In the genomic region with DNA sequence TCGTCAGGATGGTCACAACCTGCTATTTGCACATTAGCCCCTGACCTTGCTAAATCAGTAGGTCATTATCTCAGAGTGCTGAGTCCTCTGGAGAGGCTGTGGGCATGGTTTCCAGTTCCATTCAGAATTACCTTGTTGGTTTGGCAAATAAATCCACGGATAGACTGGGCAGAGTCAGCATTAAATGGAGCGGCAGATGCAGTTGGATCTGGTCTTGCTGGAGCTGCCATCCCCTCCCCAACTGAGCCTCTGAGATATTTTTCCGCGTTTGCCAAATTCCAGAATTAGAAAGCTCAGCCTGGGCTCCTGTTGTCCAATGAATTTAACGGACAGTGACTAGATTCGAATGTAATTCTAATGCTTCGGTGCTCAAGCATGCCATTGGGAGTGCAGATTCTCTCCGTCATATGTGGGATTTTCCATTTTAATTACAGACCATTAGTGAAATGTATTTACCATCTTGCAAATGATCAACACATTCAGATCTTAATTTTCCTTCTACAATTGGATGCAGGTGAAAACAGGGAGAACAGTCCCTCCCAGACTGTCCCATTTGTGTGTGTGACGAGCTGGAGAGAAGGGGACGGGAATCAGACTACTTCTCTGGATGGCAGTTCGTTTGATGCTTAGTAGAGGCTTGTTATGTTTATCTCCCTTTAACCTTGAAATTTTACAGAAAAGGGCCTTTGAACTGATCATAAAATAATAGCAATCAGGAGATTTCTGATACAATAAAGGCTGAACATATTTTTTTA, we compare ENCODE assay signal across 22 mouse cellular contexts. TPM values are rescaled to one million over a fixed set of nuclear protein-coding genes. Genes with fewer than 3 reads are reported as not detected.
A peak's percentile ranks its signal among the peaks of the same experiment; 100 is the strongest.
DNase-seq lines count a peak whose midpoint lies in the region; ATAC-seq lines count a peak whose summit lies in the region.
"Had no signal": no experiment of that assay in that cellular context is flagged by ENCODE, and none has a peak within 500 bp of the region (broad histone marks: within the 10 kb centered on the region; RNA-seq: fewer than 3 reads in every experiment).

No protein-coding gene starts in this region.

- H3K27me3 ChIP-seq in embryonic facial prominence, embryonic 14.5 days (replicated peaks; ENCODE audit: control insufficient read depth, insufficient read depth, low read length) = no peaks in the 10 kb centered on the region
- H3K27me3 ChIP-seq in embryonic facial prominence, embryonic 10.5 days (replicated peaks; ENCODE audit: low read depth, poor library complexity, severe bottlenecking) = no peaks in the 10 kb centered on the region
- H3K27me3 ChIP-seq in hindbrain, embryonic 16.5 days (replicated peaks; ENCODE audit: control insufficient read depth, insufficient read depth, low read length) = no peaks in the 10 kb centered on the region
- H3K27me3 ChIP-seq: embryonic facial prominence, embryonic 15.5 days; forebrain, embryonic 12.5 days; kidney, embryonic 15.5 days; lung, embryonic 15.5 days; Patski had no signal

- no peak overlapping the region for H3K4me3 ChIP-seq in embryonic facial prominence, embryonic 14.5 days (ENCODE audit: low read depth, low read length)
- H3K4me3 ChIP-seq in embryonic facial prominence, embryonic 10.5 days = no peak overlapping the region
- no peak overlapping the region for H3K4me3 ChIP-seq in hindbrain, embryonic 16.5 days (ENCODE audit: low read length)
- H3K4me3 ChIP-seq: embryonic facial prominence, embryonic 15.5 days; forebrain, embryonic 12.5 days; heart, adult 2 months; kidney, embryonic 15.5 days; lung, embryonic 15.5 days had no signal

- H3K9ac ChIP-seq in embryonic facial prominence, embryonic 14.5 days (ENCODE audit: low read depth, low read length) = no peak overlapping the region
- no peak overlapping the region for H3K9ac ChIP-seq in hindbrain, embryonic 16.5 days (ENCODE audit: low read depth, low read length)
- H3K9ac ChIP-seq: embryonic facial prominence, embryonic 15.5 days; forebrain, embryonic 12.5 days; kidney, embryonic 15.5 days; lung, embryonic 15.5 days had no signal

- no peak overlapping the region for H3K27ac ChIP-seq in embryonic facial prominence, embryonic 14.5 days (replicated peaks; ENCODE audit: low read depth, low read length)
- no peak overlapping the region for H3K27ac ChIP-seq in embryonic facial prominence, embryonic 10.5 days (replicated peaks)
- H3K27ac ChIP-seq in hindbrain, embryonic 16.5 days (ENCODE audit: low read depth, low read length) = no peak overlapping the region
- H3K27ac ChIP-seq: embryonic facial prominence, embryonic 15.5 days; forebrain, embryonic 12.5 days; heart, adult 2 months; kidney, embryonic 15.5 days; lung, embryonic 15.5 days; stomach, postnatal 0 days had no signal

- H3K4me1 ChIP-seq in embryonic facial prominence, embryonic 14.5 days (ENCODE audit: control insufficient read depth, insufficient read depth, low read length) = peaks cover 10% of the 10 kb centered on the region; the same call in 1 of the 2 replicates
- peaks cover 28% of the 10 kb centered on the region for H3K4me1 ChIP-seq in embryonic facial prominence, embryonic 10.5 days
- no peaks in the 10 kb centered on the region for H3K4me1 ChIP-seq in hindbrain, embryonic 16.5 days (ENCODE audit: control insufficient read depth, insufficient read depth, low read depth, low read length)
- H3K4me1 ChIP-seq: forebrain, embryonic 12.5 days; lung, embryonic 15.5 days had no signal

- H3K36me3 ChIP-seq in embryonic facial prominence, embryonic 14.5 days (ENCODE audit: control insufficient read depth, insufficient read depth, low read length) = no peaks in the 10 kb centered on the region
- H3K36me3 ChIP-seq in embryonic facial prominence, embryonic 10.5 days (replicated peaks) = no peaks in the 10 kb centered on the region
- H3K36me3 ChIP-seq in hindbrain, embryonic 16.5 days (ENCODE audit: control insufficient read depth, insufficient read depth, low read length) = no peaks in the 10 kb centered on the region
- H3K36me3 ChIP-seq: embryonic facial prominence, embryonic 15.5 days; forebrain, embryonic 12.5 days; kidney, embryonic 15.5 days; lung, embryonic 15.5 days had no signal

- H3K9me3 ChIP-seq in embryonic facial prominence, embryonic 14.5 days (ENCODE audit: control insufficient read depth, low read length) = peaks cover 6% of the 10 kb centered on the region; the same call in 1 of the 2 replicates
- no peaks in the 10 kb centered on the region for H3K9me3 ChIP-seq in embryonic facial prominence, embryonic 10.5 days
- no peaks in the 10 kb centered on the region for H3K9me3 ChIP-seq in hindbrain, embryonic 16.5 days (ENCODE audit: control insufficient read depth, low read length)
- H3K9me3 ChIP-seq: embryonic facial prominence, embryonic 15.5 days; forebrain, embryonic 12.5 days; kidney, embryonic 15.5 days; lung, embryonic 15.5 days had no signal

- 68% methylated on average over 12 of the region's 12 CpGs for WGBS in embryonic facial prominence, embryonic 14.5 days
- WGBS in embryonic facial prominence, embryonic 10.5 days = 81% methylated on average over 12 of the region's 12 CpGs
- WGBS in hindbrain, embryonic 16.5 days = 53% methylated on average over 12 of the region's 12 CpGs

- H3K4me2 ChIP-seq in embryonic facial prominence, embryonic 14.5 days (ENCODE audit: low read depth, low read length) = no peak overlapping the region
- no peak overlapping the region for H3K4me2 ChIP-seq in hindbrain, embryonic 16.5 days (ENCODE audit: low read length)
- H3K4me2 ChIP-seq: embryonic facial prominence, embryonic 15.5 days; forebrain, embryonic 12.5 days; kidney, embryonic 15.5 days; lung, embryonic 15.5 days had no signal

- DNase-seq in embryonic facial prominence, embryonic 14.5 days (ENCODE audit: low spot score) = peak; percentile 32
- no peak for DNase-seq in embryonic facial prominence, embryonic 10.5 days (ENCODE audit: low spot score)
- DNase-seq in left cerebral cortex, postnatal 4 days = peak; percentile 67
- DNase-seq in left cerebral cortex, adult 8-10 months (ENCODE audit: low spot score in 2 of 2) = no peak
- peak; percentile 76 to 90 for DNase-seq in cerebellum, adult 18-20 months
- DNase-seq in kidney, postnatal 36 days = no peak
- DNase-seq in MN1 (ENCODE audit: low spot score) = no peak
- DNase-seq: heart, adult 2 months; thymus, postnatal 25 days had no signal

- no peak for ATAC-seq in embryonic facial prominence, embryonic 14.5 days (ENCODE audit: low read depth)
- ATAC-seq in hindbrain, embryonic 16.5 days = peak; percentile 87
- ATAC-seq: Patski had no signal

- intact Hi-C loops in left cerebral cortex, postnatal 4 days (cut with DNase I) = no loop called here

RNA-seq across cellular contexts. Expression of a gene that starts 20.8 kb away (rescaled TPM):
- 16.6 and 17.0 TPM in 2 replicates for polyA plus RNA-seq in embryonic facial prominence, embryonic 14.5 days (2014; fragmentation: Nextera tagmentation; extraction: Ambion mirVana)
- 8.5 and 11.3 TPM in 2 replicates for polyA plus RNA-seq in embryonic facial prominence, embryonic 10.5 days (2016; fragmentation: Nextera tagmentation; extraction: Ambion mirVana)
- under 1 TPM in 1 of 2 experiments, not detected in 1; 0.74 TPM for total RNA-seq in left cerebral cortex, postnatal 4 days (2021)
- 1 to 10 TPM in 1 of 4 experiments, not detected in 3; 3.0 TPM for total RNA-seq in left cerebral cortex, adult 8-10 months (2022)
- polyA plus RNA-seq in hindbrain, embryonic 16.5 days (2015; fragmentation: Nextera tagmentation; extraction: Ambion mirVana) = 1.4 and 2.2 TPM in 2 replicates
- total RNA-seq: adrenal gland, postnatal 4 days; common myeloid progenitor, adult 5-6 weeks; gastrocnemius, adult 8-10 months; heart, adult 2 months; liver, adult 2 months; monocyte, adult 5-6 weeks had no signal
- polyA plus RNA-seq: heart, adult 2 months; intestine, embryonic 14.5 days; liver, adult 2 months; Patski had no signal

Comparison
In these comparisons a context has a peak if more than half of its experiments do, and no peak if none do; other contexts are left out.
1. DNase-seq: peak in embryonic facial prominence, embryonic 14.5 days (single experiment), left cerebral cortex, postnatal 4 days (single experiment) and cerebellum, adult 18-20 months (2 of 2); none in embryonic facial prominence, embryonic 10.5 days (single experiment), left cerebral cortex, adult 8-10 months (0 of 2), kidney, postnatal 36 days (0 of 2) and MN1 (single experiment).